Mouse (Mus musculus) left cerebral cortex, postnatal 4 days (tissue): ENCODE data around the gene Tex19.2. TPM values are rescaled to one million over a fixed set of nuclear protein-coding genes. Genes with fewer than 3 reads are reported as not detected.
"Not testable (repeated sequence)": the region's sequence is repeated elsewhere in the genome, so short reads cannot be mapped to it uniquely, and the experiment has no call there.

ENCODE experiments used
- DNase-seq: peaks from one replicate; pipeline ENCODE4 v3.0.0-alpha.2; 2022
- intact Hi-C: fragments of 180-260 bp; cut with DNase I; formaldehyde crosslinking; loops from one replicate; pipeline ENCODE4 v1.15.1; 2025
- total RNA-seq, 2 experiments: library from RNA; stranded (reverse); gene quantifications; 2 replicates each; pipeline ENCODE4 v1.2.3; 2021

Tex19.2 gene
- total RNA-seq, 2 experiments from 2014 or later, result not detected

GRCm38 (mm10) chr11:121111601-121112000 lies 6.9 kb downstream of the Tex19.2 start:
- peak; percentile 28 for DNase-seq
- intact Hi-C loops, result no loop called here

DNA sequence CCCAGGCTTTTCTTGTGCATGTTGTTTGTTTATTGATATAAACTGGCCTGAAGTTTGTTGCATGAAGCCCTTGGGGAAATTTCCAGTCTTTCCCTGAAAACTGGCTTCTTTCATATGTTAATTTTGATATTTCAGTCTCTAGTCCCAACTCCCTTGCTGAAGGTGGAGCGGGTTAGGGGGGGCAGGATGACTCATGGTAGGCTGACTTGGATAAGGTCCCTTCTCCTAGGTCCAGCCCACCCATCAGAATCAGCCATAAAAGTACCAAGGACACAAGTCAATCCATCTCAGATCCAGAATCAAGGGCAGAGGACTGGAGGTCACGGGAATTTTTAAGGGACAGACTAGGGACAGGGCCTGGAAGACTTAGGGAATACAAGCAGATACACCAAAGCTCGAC lies 7.4 kb downstream of the Tex19.2 start:
- intact Hi-C loops, result no loop called here
- no peak for DNase-seq

- intact Hi-C loops, result no loop called here
- peak; percentile 82 for DNase-seq
These were observed 8.5 kb downstream of the Tex19.2 start for GRCm38 (mm10) chr11:121109986-121110385.

GRCm38 (mm10) chr11:121108061-121108460 lies 10.4 kb downstream of the Tex19.2 start:
- DNase-seq, result no peak
- intact Hi-C loops, result no loop called here

DNA sequence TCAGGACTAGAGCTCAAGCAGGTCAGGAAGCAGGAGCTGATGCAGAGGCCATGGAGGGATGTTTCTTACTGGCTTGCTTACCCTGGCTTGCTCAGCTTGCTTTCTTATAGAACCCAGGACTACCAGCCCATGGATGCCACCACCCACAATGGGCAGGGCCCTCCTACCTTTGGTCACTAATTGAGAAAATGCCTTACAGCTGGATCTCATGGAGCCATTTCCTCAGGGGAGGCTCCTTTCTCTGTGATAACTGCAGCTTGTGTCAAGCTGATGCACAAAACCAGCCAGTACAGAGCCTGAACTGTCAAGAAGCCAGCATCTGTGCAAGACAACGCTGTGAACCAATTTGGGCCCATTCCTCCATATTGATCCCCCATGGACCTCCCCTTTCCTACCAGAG lies 11.2 kb downstream of the Tex19.2 start:
- intact Hi-C loops, DNase-seq: not testable (repeated sequence)

DNA sequence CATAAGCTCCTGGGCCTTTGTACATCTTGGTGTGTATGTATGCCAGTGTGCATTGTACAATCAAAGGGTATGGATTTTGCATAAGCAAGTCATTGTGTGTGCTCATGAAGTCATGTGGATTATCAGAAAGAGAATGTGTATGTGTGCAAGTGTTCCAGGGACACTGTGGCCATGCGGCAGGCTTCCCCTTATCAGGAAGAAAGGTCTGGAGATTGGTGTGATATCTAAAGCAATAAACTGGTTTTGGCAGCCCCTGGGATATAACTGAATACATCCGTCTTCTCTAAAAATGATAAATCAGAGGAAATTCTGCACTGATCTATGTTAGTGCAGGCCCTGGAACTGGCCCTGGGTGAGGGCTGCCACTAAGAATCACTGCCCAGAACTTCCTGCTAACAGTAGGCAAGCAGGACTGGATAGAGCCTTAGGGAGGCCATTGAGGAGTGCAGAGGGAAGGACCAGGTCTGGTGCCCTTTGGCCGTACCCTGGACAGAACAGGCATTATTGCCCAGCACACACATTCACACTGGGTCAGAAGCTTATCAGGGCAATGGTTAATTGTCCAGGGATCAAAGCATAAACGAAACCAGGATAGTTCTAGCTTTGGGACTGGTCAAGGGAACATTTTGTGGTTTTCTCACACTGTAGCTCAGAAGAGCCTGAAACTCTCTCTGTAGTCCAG lies 17.2 kb downstream of the Tex19.2 start:
- intact Hi-C loops, result no loop called here
- no peak for DNase-seq

- DNase-seq, result no peak
- intact Hi-C loops, result no loop called here
These were observed 17.8 kb downstream of the Tex19.2 start for GRCm38 (mm10) chr11:121100692-121101091.

- no peak for DNase-seq
- intact Hi-C loops, result no loop called here
These were observed 18.7 kb downstream of the Tex19.2 start for GRCm38 (mm10) chr11:121099762-121100161.

DNA sequence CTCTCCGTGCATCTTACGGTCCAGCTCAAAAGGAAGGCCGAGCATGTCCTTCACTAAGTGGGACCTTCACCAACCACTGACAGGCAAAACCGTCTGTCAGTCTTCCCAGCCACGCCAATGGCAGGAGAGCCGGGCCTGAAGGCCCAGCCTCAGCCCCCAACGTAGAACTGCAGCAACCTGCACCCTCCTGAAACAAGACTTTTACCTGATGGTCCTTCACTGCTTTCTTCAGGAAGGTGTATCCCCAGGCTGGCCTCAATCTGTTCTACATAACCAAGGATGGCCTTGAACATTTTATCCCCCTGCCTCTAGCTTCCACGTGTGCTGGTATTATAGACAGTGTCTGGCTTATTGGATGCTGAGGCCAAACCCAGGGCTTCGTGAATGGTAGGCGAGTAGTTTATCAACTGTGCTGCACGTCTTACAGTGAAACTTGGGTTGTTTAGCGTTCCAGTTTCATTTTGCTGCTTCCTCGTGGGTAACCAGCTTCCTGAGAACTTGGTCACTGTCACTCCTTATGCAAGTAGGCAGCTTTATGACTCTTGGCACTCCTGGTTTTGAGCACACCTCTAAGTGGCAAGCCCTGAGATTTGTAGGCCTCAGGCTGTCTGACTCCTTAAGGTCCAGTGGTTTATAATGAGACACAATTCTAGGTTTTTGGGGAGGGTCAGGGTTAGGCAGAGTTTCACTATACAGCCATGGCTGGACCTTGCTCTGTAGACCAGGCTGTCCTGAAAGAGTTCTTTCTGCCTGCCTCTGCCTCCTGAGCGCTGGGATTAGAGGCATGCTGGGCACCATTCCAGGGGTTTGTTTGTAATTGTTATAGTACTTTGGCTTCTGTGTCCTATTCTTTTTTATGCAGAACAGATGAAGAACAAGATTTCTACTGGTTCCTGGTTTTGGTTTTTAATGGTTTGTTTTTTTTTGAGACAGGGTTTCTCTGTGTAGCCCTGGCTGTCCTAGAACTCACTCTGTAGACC lies 25.6 kb downstream of the Tex19.2 start:
- intact Hi-C loops, result no loop called here
- no peak for DNase-seq

GRCm38 (mm10) chr11:121090943-121091342 lies 27.5 kb downstream of the Tex19.2 start:
- no peak for DNase-seq
- intact Hi-C loops, result no loop called here

- intact Hi-C loops, result no loop called here
- DNase-seq, result no peak
These were observed 28.5 kb downstream of the Tex19.2 start for GRCm38 (mm10) chr11:121089756-121090546.

DNA sequence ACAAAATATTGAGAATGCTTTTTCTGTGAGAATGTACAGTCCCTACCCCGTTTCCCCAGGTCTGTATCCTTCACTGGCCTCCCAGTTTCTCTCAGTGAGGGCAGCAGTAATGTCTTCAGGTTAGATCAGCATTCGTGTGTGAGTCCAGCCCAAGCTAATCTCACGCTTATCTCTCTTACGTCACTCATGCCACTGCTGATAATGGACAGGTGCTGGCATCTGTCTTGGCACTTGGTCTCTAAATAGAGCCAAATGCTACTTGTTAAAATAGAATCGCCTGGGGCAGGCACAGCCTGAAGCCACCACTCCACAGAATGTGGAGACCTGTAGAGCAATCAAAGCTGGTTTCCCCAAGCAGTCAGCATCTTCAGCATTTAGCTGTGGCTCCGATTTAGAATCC lies 29.5 kb downstream of the Tex19.2 start:
- DNase-seq, result no peak
- intact Hi-C loops, result no loop called here

DNA sequence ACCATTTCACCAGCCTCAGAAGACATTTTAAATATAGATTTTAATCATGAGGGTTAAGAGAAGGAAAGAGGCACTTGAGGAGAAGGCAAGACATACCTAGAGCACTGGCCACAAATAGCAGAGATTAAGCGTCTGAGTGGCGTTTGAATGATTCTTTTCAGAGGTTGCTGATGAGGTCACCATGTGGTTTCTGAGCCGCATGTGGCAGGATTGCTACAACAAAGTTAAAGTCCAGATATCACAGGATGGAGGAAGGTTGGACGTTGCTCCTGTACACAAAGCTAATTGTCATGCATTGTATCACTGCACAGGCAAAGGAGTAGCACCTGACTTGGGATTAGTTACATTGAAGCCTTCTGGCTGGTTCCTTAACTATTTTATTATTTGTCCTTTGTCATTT lies 32.2 kb downstream of the Tex19.2 start:
- DNase-seq, result no peak
- intact Hi-C loops, result no loop called here

GRCm38 (mm10) chr11:121085181-121085580 lies 33.3 kb downstream of the Tex19.2 start:
- intact Hi-C loops, result no loop called here

GRCm38 (mm10) chr11:121082857-121083500 lies 35.5 kb downstream of the Tex19.2 start:
- intact Hi-C loops, result no loop called here

More at GRCm38 (mm10) chr11:121085181-121085580, 33.3 kb downstream of the Tex19.2 start:
- no peak for DNase-seq

GRCm38 (mm10) chr11:121082250-121082649 lies 36.2 kb downstream of the Tex19.2 start:
- intact Hi-C loops, result no loop called here
- no peak for DNase-seq

More at GRCm38 (mm10) chr11:121082857-121083500, 35.5 kb downstream of the Tex19.2 start:
- DNase-seq, result no peak

DNA sequence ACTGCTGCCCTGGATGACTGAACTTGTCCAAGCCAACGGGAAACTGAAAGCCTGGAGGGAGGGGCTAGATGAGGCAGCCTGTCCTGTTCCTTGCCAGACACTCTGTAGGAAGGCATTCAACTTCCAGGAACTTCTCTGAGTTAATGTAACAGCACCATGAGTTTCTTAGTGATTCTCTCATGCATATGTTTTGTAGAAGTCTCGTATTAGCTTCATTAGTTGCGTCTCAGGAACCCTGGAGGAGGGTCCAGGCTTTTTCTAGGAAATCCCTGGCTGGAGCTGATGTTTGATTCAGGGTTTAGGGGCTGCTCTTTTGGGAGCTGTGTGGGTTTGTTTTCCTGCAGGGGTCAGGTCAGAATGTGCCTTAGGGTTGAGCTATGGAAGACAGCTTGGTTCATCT lies 37.4 kb downstream of the Tex19.2 start, which contains the start of gene Sectm1a:
Sectm1a (minus strand) TSS at position 101 of the 400 bp plus-strand sequence.
- intact Hi-C loops, result no loop called here
- no peak for DNase-seq

- no peak for DNase-seq
- intact Hi-C loops, result no loop called here
These were observed 38.1 kb downstream of the Tex19.2 start for GRCm38 (mm10) chr11:121080330-121080729.

DNA sequence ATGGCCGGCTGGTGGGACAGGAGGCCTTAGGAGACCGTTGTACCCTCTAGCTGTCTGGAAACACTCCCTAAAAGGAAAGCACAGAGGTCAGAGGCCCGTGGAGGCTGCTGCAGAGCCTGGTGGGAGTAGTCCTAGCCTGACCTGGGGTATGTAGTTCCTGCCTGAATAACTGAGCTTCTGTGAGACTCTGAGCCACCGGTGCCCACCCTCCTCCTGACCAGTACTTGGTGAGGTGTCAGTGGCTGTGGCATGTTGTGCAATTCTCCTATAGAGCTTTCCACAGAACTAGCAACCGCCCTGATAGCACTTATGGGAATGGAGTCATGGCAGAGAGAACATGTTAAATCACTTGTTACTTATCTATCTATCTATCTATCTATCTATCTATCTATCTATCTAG lies 42.8 kb downstream of the Tex19.2 start:
- no peak for DNase-seq
- intact Hi-C loops, result no loop called here

- intact Hi-C loops, result not testable (repeated sequence)
These were observed 48.8 kb downstream of the Tex19.2 start for GRCm38 (mm10) chr11:121069662-121070061.

More at GRCm38 (mm10) chr11:121069662-121070061, 48.8 kb downstream of the Tex19.2 start:
- not testable (repeated sequence) for DNase-seq
